Mouse (Mus musculus) midbrain, embryonic 12.5 days (tissue): ENCODE results near the gene Clec4a1. TPM values are rescaled to one million over a fixed set of nuclear protein-coding genes. Genes with fewer than 3 reads are reported as not detected.

Experiments used
- ATAC-seq: fragments of 200-750 bp; cut with Nextera tagmentation; 2 replicates; pipeline ENCODE4 v1.8.0; 2017; ENCODE audit warnings: low read depth, moderate TSS enrichment, moderate library complexity; ENCODE audit not compliant: low FRiP score
- H3K27ac ChIP-seq: fragments of 300-500 bp; sonication (generic); replicated peaks from 2 replicates; pipeline ENCODE4 v1.5.1; 2016; ENCODE audit warnings: mild to moderate bottlenecking
- H3K27me3 ChIP-seq: fragments of 300-500 bp; sonication (generic); 2 replicates; pipeline ENCODE4 v1.6.1; 2016; ENCODE audit warnings: mild to moderate bottlenecking
- H3K36me3 ChIP-seq: fragments of 300-500 bp; sonication (generic); 2 replicates; pipeline ENCODE4 v1.6.1; 2016
- H3K4me1 ChIP-seq: fragments of 300-500 bp; sonication (generic); 2 replicates; pipeline ENCODE4 v1.6.1; 2016
- H3K4me2 ChIP-seq: fragments of 300-500 bp; sonication (generic); replicated peaks from 2 replicates; pipeline ENCODE4 v1.6.1; 2016; ENCODE audit warnings: mild to moderate bottlenecking, moderate library complexity
- H3K4me3 ChIP-seq: fragments of 300-500 bp; sonication (generic); 2 replicates; pipeline ENCODE4 v1.5.1; 2016; ENCODE audit warnings: mild to moderate bottlenecking
- H3K9ac ChIP-seq: fragments of 300-500 bp; sonication (generic); replicated peaks from 2 replicates; pipeline ENCODE4 v1.6.1; 2016; ENCODE audit warnings: mild to moderate bottlenecking, moderate library complexity
- H3K9me3 ChIP-seq: fragments of 300-500 bp; sonication (generic); 2 replicates; pipeline ENCODE4 v1.6.1; 2016; ENCODE audit warnings: mild to moderate bottlenecking
- WGBS: fragments of 180-500 bp; shearing (Covaris S2); methylation state at CpG from one replicate; pipeline ENCODE4 v1.1.7; 2016; 5-methylcytosine and 5-hydroxymethylcytosine counted together
- polyA plus RNA-seq: library from polyadenylated mRNA; unstranded; fragments of >200 nt; fragmentation: Nextera tagmentation; extraction: Ambion mirVana; gene quantifications from 2 replicates; pipeline ENCODE4 v1.2.1, GENCODE M21; 2016

Gene Clec4a1
- polyA plus RNA-seq, 1 experiment from 2014 or later = 1.9 TPM

DNA sequence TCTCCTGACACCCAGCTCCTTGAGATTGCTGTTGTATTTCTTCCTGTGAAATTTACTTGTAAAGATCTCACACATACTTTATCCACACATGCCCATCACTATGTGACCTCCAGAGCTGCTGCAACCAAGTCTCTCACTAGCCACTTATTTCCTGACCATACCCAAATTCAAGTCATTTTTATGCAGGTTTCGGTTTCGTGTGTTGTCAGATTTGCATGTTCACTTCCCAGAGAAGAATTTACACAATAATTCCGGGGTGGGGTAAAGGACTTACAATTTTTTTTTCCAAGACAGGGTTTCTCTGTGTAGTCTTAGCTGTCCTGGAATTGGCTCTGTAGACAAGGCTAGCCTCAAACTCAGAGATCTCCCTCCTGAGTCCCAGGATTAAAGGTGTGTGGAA is 13.2 kb downstream of the Clec4a1 start:
- no peaks in the 10 kb centered on the region for H3K4me1 ChIP-seq
- WGBS = 94% methylated on average over 3 of the region's 3 CpGs
- H3K27me3 ChIP-seq = no peaks in the 10 kb centered on the region
- H3K36me3 ChIP-seq = no peaks in the 10 kb centered on the region
- H3K27ac ChIP-seq = no peak overlapping the region
- no peak for ATAC-seq
- H3K4me2 ChIP-seq = no peak overlapping the region
- no peak overlapping the region for H3K4me3 ChIP-seq
- H3K9me3 ChIP-seq = no peaks in the 10 kb centered on the region
- no peak overlapping the region for H3K9ac ChIP-seq

DNA sequence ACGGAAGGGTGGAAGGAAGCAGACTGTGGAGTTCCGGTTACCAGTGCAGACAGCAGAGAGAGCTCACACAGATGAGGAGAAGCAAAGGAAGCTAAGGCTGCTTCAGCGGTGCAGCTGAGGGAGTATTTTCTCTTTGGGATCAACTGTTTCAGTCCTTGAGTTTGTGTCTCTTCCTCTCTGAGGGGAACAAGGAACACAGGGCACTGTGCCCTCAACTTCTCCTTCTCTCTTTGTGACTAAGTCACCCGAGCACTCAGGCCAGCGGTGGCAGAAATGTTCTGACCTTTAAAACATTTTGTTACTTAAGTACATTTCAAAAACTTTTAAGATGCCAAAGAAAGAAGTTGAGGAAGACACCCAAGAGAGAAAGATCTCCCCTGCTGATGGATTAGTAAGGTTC is 18.0 kb downstream of the Clec4a1 start:
- H3K4me2 ChIP-seq = no peak overlapping the region
- no peaks in the 10 kb centered on the region for H3K9me3 ChIP-seq
- no peak overlapping the region for H3K4me3 ChIP-seq
- no peaks in the 10 kb centered on the region for H3K27me3 ChIP-seq
- 89% methylated on average over 5 of the region's 5 CpGs for WGBS
- H3K36me3 ChIP-seq = no peaks in the 10 kb centered on the region
- H3K9ac ChIP-seq = no peak overlapping the region
- H3K27ac ChIP-seq = no peak overlapping the region
- no peak for ATAC-seq
- H3K4me1 ChIP-seq = no peaks in the 10 kb centered on the region

DNA sequence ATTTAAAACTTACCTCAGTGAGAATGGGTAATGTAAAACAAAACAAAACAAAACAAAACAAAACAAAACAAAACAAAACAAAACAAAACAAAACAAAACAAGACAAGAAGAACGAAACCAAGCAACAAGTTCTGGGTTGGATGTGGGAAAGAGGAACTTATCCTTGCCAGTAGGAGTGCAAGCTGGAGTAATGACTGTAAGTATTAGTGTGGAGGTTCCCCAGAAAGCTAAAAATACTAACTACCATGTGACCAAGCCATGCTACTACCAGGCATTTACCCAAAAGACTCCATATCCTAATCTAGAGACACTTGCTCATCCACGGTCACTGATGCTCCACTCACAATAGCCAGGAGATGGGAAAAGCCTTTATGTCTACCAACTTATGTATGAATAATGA is 25.1 kb downstream of the Clec4a1 start:
- no peaks in the 10 kb centered on the region for H3K9me3 ChIP-seq
- H3K9ac ChIP-seq = no peak overlapping the region
- no peaks in the 10 kb centered on the region for H3K4me1 ChIP-seq
- no peak overlapping the region for H3K4me2 ChIP-seq
- no peak overlapping the region for H3K4me3 ChIP-seq
- no peaks in the 10 kb centered on the region for H3K27me3 ChIP-seq
- H3K27ac ChIP-seq = no peak overlapping the region
- 99% methylated on average over 2 of the region's 2 CpGs for WGBS
- no peaks in the 10 kb centered on the region for H3K36me3 ChIP-seq
- ATAC-seq = no peak

DNA sequence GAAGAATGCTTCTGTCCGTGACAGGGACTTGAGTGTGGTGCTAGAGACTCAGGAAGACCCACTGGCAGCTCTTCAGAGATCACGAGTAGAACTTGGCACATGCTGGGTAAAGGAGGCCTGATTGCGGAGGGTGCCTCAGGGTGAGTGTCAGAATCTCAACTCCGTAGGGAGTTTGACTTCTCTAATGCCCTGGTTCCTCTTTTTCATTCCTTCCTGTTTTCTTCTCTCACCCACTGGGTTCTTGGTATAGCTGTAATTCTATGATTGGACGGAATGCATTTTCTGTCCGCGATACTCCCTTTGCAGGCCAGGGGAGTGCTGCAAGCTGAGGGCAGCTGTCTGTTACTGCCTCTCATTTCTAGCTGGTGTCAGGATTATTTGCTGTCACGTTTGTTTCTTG is 30.8 kb downstream of the Clec4a1 start, which contains the start of gene Clec4a3:
Gene Clec4a3, plus strand, starts transcription at position 115 of the 400 bp plus-strand sequence.
- 87% methylated on average over 8 of the region's 8 CpGs for WGBS
- Histone ChIP-seq H3K4me3 (no peak within 1 kb of the TSS), H3K36me3 (no peaks in the 10 kb centered on the region), H3K27ac (no peak within 1 kb of the TSS), H3K9me3 (no peaks in the 10 kb centered on the region), H3K4me2 (no peak within 1 kb of the TSS), H3K27me3 (no peaks in the 10 kb centered on the region), H3K4me1 (no peaks in the 10 kb centered on the region), H3K9ac (no peak within 1 kb of the TSS)
- no peak for ATAC-seq

DNA sequence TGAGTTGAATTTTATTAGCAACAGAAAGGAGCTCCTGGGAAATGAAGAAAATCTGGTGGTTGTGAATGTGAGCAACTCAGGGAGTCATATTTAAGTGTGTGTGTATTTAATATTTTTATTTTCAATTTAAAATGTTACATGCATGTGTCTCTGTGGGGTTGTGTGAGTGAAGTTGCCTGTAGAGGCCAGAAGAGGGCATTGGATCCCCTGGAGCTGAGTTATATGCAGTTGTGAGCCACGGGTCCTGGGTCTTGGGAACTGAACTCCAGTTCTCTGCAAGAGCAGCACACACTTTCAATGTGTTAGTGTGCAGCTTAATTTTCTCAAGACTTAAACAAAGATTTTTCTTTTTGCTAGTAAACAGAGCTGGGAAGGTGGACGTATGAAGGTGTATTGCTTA is 42.9 kb downstream of the Clec4a1 start:
- no peaks in the 10 kb centered on the region for H3K36me3 ChIP-seq
- no peak for ATAC-seq
- H3K27me3 ChIP-seq = no peaks in the 10 kb centered on the region
- H3K4me2 ChIP-seq = no peak overlapping the region
- no peak overlapping the region for H3K9ac ChIP-seq
- no peak overlapping the region for H3K27ac ChIP-seq
- no peaks in the 10 kb centered on the region for H3K4me1 ChIP-seq
- H3K4me3 ChIP-seq = no peak overlapping the region
- WGBS = 80% methylated on average over 2 of the region's 2 CpGs
- H3K9me3 ChIP-seq = no peaks in the 10 kb centered on the region

DNA sequence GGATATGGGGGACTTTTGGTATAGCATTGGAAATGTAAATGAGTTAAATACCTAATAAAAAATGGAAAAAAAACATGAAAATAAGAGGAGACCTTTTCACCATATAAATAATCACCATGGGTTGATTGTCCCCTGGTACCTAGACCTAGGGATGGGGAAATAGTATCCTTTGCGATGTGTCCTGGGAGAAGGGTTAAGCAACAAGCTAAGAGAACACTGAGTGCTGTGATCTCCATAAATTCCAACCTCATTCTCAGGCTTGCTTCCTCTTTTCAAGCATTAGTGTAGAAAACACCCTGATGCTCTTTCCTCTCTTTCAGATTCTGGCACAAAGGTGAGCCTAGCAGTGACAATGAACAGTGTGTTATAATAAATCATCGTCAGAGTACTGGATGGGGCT is 47.4 kb downstream of the Clec4a1 start:
- 87% methylated on average over 2 of the region's 2 CpGs for WGBS
- Histone ChIP-seq H3K27ac (no peak overlapping the region), H3K4me1 (no peaks in the 10 kb centered on the region), H3K4me3 (no peak overlapping the region), H3K4me2 (no peak overlapping the region), H3K27me3 (no peaks in the 10 kb centered on the region), H3K9me3 (no peaks in the 10 kb centered on the region), H3K9ac (no peak overlapping the region), H3K36me3 (no peaks in the 10 kb centered on the region)
- ATAC-seq = no peak

Other genes starting within 250 kb of the Clec4a1 start
- gene Nanog, start 214.4 kb upstream of the Clec4a1 start, polyA plus RNA-seq = 0.14 and 0.20 TPM in 2 replicates
- gene Slc2a3, start 120.2 kb upstream of the Clec4a1 start, polyA plus RNA-seq = 22.5 and 24.8 TPM in 2 replicates
- gene Foxj2, start 101.9 kb upstream of the Clec4a1 start, polyA plus RNA-seq = 5.7 and 5.8 TPM in 2 replicates
- gene C3ar1, start 65.7 kb upstream of the Clec4a1 start, polyA plus RNA-seq = 1.6 and 1.8 TPM in 2 replicates
- gene Necap1, start 47.4 kb upstream of the Clec4a1 start, polyA plus RNA-seq = 77.3 and 77.9 TPM in 2 replicates
- 0.92 and 1.2 TPM in 2 replicates for gene Clec4a3, start 30.7 kb downstream of the Clec4a1 start, polyA plus RNA-seq
- not detected in 2 replicates for gene Clec4a4, start 68.5 kb downstream of the Clec4a1 start, polyA plus RNA-seq
- gene Clec4b1, start 128.1 kb downstream of the Clec4a1 start, polyA plus RNA-seq = not detected in 2 replicates
- 1.2 and 1.4 TPM in 2 replicates for gene Clec4a2, start 184.6 kb downstream of the Clec4a1 start, polyA plus RNA-seq